Mouse (Mus musculus) heart, adult 18-20 months (tissue): ENCODE results near the gene Ptpro. TPM values are rescaled to one million over a fixed set of nuclear protein-coding genes. Genes with fewer than 3 reads are reported as not detected.
A peak's percentile ranks its signal among the peaks of the same experiment; 100 is the strongest.
"Not testable (repeated sequence)": the region's sequence is repeated elsewhere in the genome, so short reads cannot be mapped to it uniquely, and the experiment has no call there.

Experiments used
- DNase-seq, 2 experiments: peaks; one replicate each; pipeline ENCODE4 v3.0.0; 2021 to 2022; ENCODE audit warnings: mixed read lengths in 1 of 2
- total RNA-seq, 2 experiments: library from RNA; stranded (reverse); gene quantifications; 2 replicates each; pipeline ENCODE4 v1.2.3; 2021

Gene Ptpro
- total RNA-seq, 2 experiments from 2014 or later, result 1.6 TPM

GRCm38 (mm10) chr6:137457210-137457609 is 205.1 kb downstream of the Ptpro start:
- DNase-seq, result peak; percentile 70 to 74

- DNase-seq, result no peak
These were observed 206.0 kb downstream of the Ptpro start for GRCm38 (mm10) chr6:137458136-137458535.

- no peak for DNase-seq
These were observed 211.7 kb downstream of the Ptpro start for GRCm38 (mm10) chr6:137463771-137464170.

GRCm38 (mm10) chr6:137465253-137465652 is 213.1 kb downstream of the Ptpro start:
- peak; percentile 88 to 92 for DNase-seq

GRCm38 (mm10) chr6:137466256-137466655 is 214.1 kb downstream of the Ptpro start:
- no peak for DNase-seq

GRCm38 (mm10) chr6:137467696-137468095 is 215.6 kb downstream of the Ptpro start:
- DNase-seq, result no peak

- no peak for DNase-seq
These were observed 217.4 kb downstream of the Ptpro start for GRCm38 (mm10) chr6:137469541-137469940.

GRCm38 (mm10) chr6:137470901-137471598 is 218.9 kb downstream of the Ptpro start:
- DNase-seq, result peak; percentile 89 to 91

- DNase-seq, result no peak
These were observed 220.0 kb downstream of the Ptpro start for GRCm38 (mm10) chr6:137472129-137472528.

GRCm38 (mm10) chr6:137473433-137473832 is 221.3 kb downstream of the Ptpro start:
- DNase-seq, result no peak

GRCm38 (mm10) chr6:137475695-137476094 is 223.6 kb downstream of the Ptpro start:
- not testable (repeated sequence) for DNase-seq

GRCm38 (mm10) chr6:137482891-137483290 is 230.8 kb downstream of the Ptpro start:
- DNase-seq, result no peak

GRCm38 (mm10) chr6:137487443-137487842 is 235.3 kb downstream of the Ptpro start:
- DNase-seq, result peak; percentile 73 to 83

- DNase-seq, result no peak
These were observed 238.0 kb downstream of the Ptpro start for GRCm38 (mm10) chr6:137490115-137490514.

- DNase-seq, result no peak
These were observed 239.5 kb downstream of the Ptpro start for GRCm38 (mm10) chr6:137491659-137492058.

GRCm38 (mm10) chr6:137492582-137492981 is 240.5 kb downstream of the Ptpro start:
- DNase-seq, result no peak

- DNase-seq, result peak; percentile 35 to 48
These were observed 241.4 kb downstream of the Ptpro start for GRCm38 (mm10) chr6:137493211-137494135.

- DNase-seq, result no peak
These were observed 242.0 kb downstream of the Ptpro start for GRCm38 (mm10) chr6:137494136-137494475.

GRCm38 (mm10) chr6:137494801-137495200 is 242.7 kb downstream of the Ptpro start:
- no peak for DNase-seq

- no peak for DNase-seq
These were observed 243.1 kb downstream of the Ptpro start for GRCm38 (mm10) chr6:137495233-137495632.

- DNase-seq, result no peak
These were observed 244.4 kb downstream of the Ptpro start for GRCm38 (mm10) chr6:137496562-137496961.

- DNase-seq, result no peak
These were observed 245.2 kb downstream of the Ptpro start for GRCm38 (mm10) chr6:137497208-137497835.

- peak in 1 of 2 experiments; percentile 32 for DNase-seq
These were observed 246.7 kb downstream of the Ptpro start for GRCm38 (mm10) chr6:137498781-137499180.
